Mouse (Mus musculus) intestine, postnatal 0 days (tissue): Measurements from ENCODE around the gene Brd1. TPM values are rescaled to one million over a fixed set of nuclear protein-coding genes. Genes with fewer than 3 reads are reported as not detected.
"Not testable (repeated sequence)": the region's sequence is repeated elsewhere in the genome, so short reads cannot be mapped to it uniquely, and the experiment has no call there.

Source experiments
- ATAC-seq: fragments of 200-750 bp; cut with Nextera tagmentation; 2 replicates; pipeline ENCODE4 v1.8.0; 2017; ENCODE audit warnings: mild to moderate bottlenecking, moderate TSS enrichment, moderate library complexity
- H3K27ac ChIP-seq: fragments of 300-500 bp; sonication (generic); 2 replicates; pipeline ENCODE4 v1.5.1; 2014; ENCODE audit warnings: mild to moderate bottlenecking, low read depth, low read length, moderate library complexity
- H3K27me3 ChIP-seq: fragments of 300-500 bp; sonication (generic); replicated peaks from 2 replicates; pipeline ENCODE4 v1.6.1; 2014; ENCODE audit warnings: low read length, mixed read lengths; ENCODE audit not compliant: control insufficient read depth, insufficient read depth
- H3K36me3 ChIP-seq: fragments of 300-500 bp; sonication (generic); 2 replicates; pipeline ENCODE4 v1.6.1; 2014; ENCODE audit warnings: mild to moderate bottlenecking, moderate library complexity; ENCODE audit not compliant: control insufficient read depth, insufficient read depth
- H3K4me1 ChIP-seq: fragments of 300-500 bp; sonication (generic); replicated peaks from 2 replicates; pipeline ENCODE4 v1.6.1; 2014; ENCODE audit warnings: antibody characterized with exemption, low read length, mixed read lengths; ENCODE audit not compliant: control insufficient read depth, insufficient read depth
- H3K4me2 ChIP-seq: fragments of 300-500 bp; sonication (generic); replicated peaks from 2 replicates; pipeline ENCODE4 v1.6.1; 2014; ENCODE audit warnings: low read depth, mild to moderate bottlenecking, moderate library complexity
- H3K4me3 ChIP-seq: fragments of 300-500 bp; sonication (generic); 2 replicates; pipeline ENCODE4 v1.5.1; 2014; ENCODE audit warnings: low read depth, low read length
- H3K9ac ChIP-seq: fragments of 300-500 bp; sonication (generic); 2 replicates; pipeline ENCODE4 v1.6.1; 2014; ENCODE audit warnings: mild to moderate bottlenecking, low read depth, low read length
- H3K9me3 ChIP-seq: fragments of 300-500 bp; sonication (generic); 2 replicates; pipeline ENCODE4 v1.6.1; 2016; ENCODE audit warnings: mixed run types; ENCODE audit not compliant: control insufficient read depth
- CTCF ChIP-seq: sonication (generic); IDR thresholded peaks from 2 replicates; pipeline ENCODE4 v1.5.1; 2016; ENCODE audit warnings: low read depth, mild to moderate bottlenecking, control low read depth, antibody characterized with exemption, moderate library complexity
- WGBS: fragments of 180-500 bp; shearing (Covaris S2); extraction: QIAGEN DNeasy Blood & Tissue Kit; methylation state at CpG from one replicate; pipeline ENCODE4 v1.1.7; 2014; 5-methylcytosine and 5-hydroxymethylcytosine counted together
- polyA plus RNA-seq: library from polyadenylated mRNA; unstranded; fragments of >200 nt; fragmentation: Nextera tagmentation; extraction: Ambion mirVana; gene quantifications from 2 replicates; pipeline ENCODE4 v1.2.1, GENCODE M21; 2015

The Brd1 gene
- polyA plus RNA-seq, 1 experiment from 2014 or later: 11.4 TPM

GRCm38 (mm10) chr15:88745926-88746325 is 11.9 kb upstream of the Brd1 start:
- Histone ChIP-seq H3K9ac (no peak overlapping the region), H3K4me1 (no peaks in the 10 kb centered on the region), H3K27ac (peak overlapping the region; percentile 93), H3K27me3 (no peaks in the 10 kb centered on the region), H3K9me3 (no peaks in the 10 kb centered on the region), H3K4me3 (no peak overlapping the region), H3K36me3 (no peaks in the 10 kb centered on the region), H3K4me2 (no peak overlapping the region)
- no peak for TF ChIP-seq CTCF
- peak; percentile 18 for ATAC-seq
- 35% methylated on average over 3 of the region's 3 CpGs for WGBS

GRCm38 (mm10) chr15:88745347-88745746 is 11.3 kb upstream of the Brd1 start:
- no peaks in the 10 kb centered on the region for H3K9me3 ChIP-seq
- peak; percentile 92 for ATAC-seq
- no peak for TF ChIP-seq CTCF
- H3K4me1 ChIP-seq: no peaks in the 10 kb centered on the region
- H3K4me2 ChIP-seq: no peak overlapping the region
- no peak overlapping the region for H3K4me3 ChIP-seq
- H3K27me3 ChIP-seq: no peaks in the 10 kb centered on the region
- H3K36me3 ChIP-seq: no peaks in the 10 kb centered on the region
- H3K27ac ChIP-seq: peak overlapping the region; percentile 93
- H3K9ac ChIP-seq: no peak overlapping the region
- 41% methylated on average over 3 of the region's 3 CpGs for WGBS

- H3K36me3 ChIP-seq, ATAC-seq, H3K4me3 ChIP-seq, H3K4me2 ChIP-seq, H3K9me3 ChIP-seq, H3K27me3 ChIP-seq, H3K9ac ChIP-seq, H3K4me1 ChIP-seq, H3K27ac ChIP-seq: not testable (repeated sequence)
- WGBS: 84% methylated on average over 5 of the region's 5 CpGs
These were observed 9.3 kb upstream of the Brd1 start for GRCm38 (mm10) chr15:88743371-88743770.

- no peak for ATAC-seq
- no peak overlapping the region for H3K4me2 ChIP-seq
- TF ChIP-seq CTCF: no peak
- WGBS: 80% methylated on average over 6 of the region's 6 CpGs
- no peak overlapping the region for H3K4me3 ChIP-seq
- no peaks in the 10 kb centered on the region for H3K4me1 ChIP-seq
- H3K27me3 ChIP-seq: no peaks in the 10 kb centered on the region
- no peaks in the 10 kb centered on the region for H3K9me3 ChIP-seq
- H3K27ac ChIP-seq: no peak overlapping the region
- H3K9ac ChIP-seq: no peak overlapping the region
- no peaks in the 10 kb centered on the region for H3K36me3 ChIP-seq
These were observed 7.3 kb upstream of the Brd1 start for GRCm38 (mm10) chr15:88741366-88741765.

- ATAC-seq: no peak
- no peak overlapping the region for H3K4me2 ChIP-seq
- H3K27ac ChIP-seq: no peak overlapping the region
- no peak for TF ChIP-seq CTCF
- H3K9me3 ChIP-seq: no peaks in the 10 kb centered on the region
- H3K9ac ChIP-seq: no peak overlapping the region
- no peak overlapping the region for H3K4me3 ChIP-seq
- 83% methylated on average over 2 of the region's 2 CpGs for WGBS
- peaks cover 5% of the 10 kb centered on the region; the same call in 1 of the 2 replicates for H3K4me1 ChIP-seq
- H3K36me3 ChIP-seq: no peaks in the 10 kb centered on the region
- no peaks in the 10 kb centered on the region for H3K27me3 ChIP-seq
These were observed 4.4 kb upstream of the Brd1 start for GRCm38 (mm10) chr15:88738466-88738865.

- 79% methylated on average over 4 of the region's 4 CpGs for WGBS
- no peak for TF ChIP-seq CTCF
- no peak for ATAC-seq
These were observed 2.1 kb upstream of the Brd1 start for GRCm38 (mm10) chr15:88736166-88736565.

More at GRCm38 (mm10) chr15:88736166-88736565, 2.1 kb upstream of the Brd1 start:
- Histone ChIP-seq H3K4me3 (no peak overlapping the region), H3K9ac (no peak overlapping the region), H3K4me2 (no peak overlapping the region), H3K27me3 (no peaks in the 10 kb centered on the region), H3K4me1 (peaks cover 7% of the 10 kb centered on the region), H3K9me3 (no peaks in the 10 kb centered on the region), H3K36me3 (no peaks in the 10 kb centered on the region), H3K27ac (no peak overlapping the region)
